Mouse (Mus musculus) heart, embryonic 15.5 days (tissue): Measurements from ENCODE around the gene Fam57b. TPM values are rescaled to one million over a fixed set of nuclear protein-coding genes. Genes with fewer than 3 reads are reported as not detected.

ENCODE experiments used
- ATAC-seq: fragments of 200-750 bp; cut with Nextera tagmentation; replicated peaks from 2 replicates; pipeline ENCODE4 v1.8.0; 2017; ENCODE audit warnings: low read depth, moderate TSS enrichment; ENCODE audit not compliant: insufficient number of reproducible peaks, insufficient read depth, low FRiP score
- H3K27ac ChIP-seq: fragments of 300-500 bp; sonication (generic); 2 replicates; pipeline ENCODE4 v1.5.1; 2015; ENCODE audit warnings: mild to moderate bottlenecking, inconsistent platforms
- H3K27me3 ChIP-seq: fragments of 300-500 bp; sonication (generic); 2 replicates; pipeline ENCODE4 v1.6.1; 2015; ENCODE audit warnings: inconsistent platforms
- H3K36me3 ChIP-seq: fragments of 300-500 bp; sonication (generic); 2 replicates; pipeline ENCODE4 v1.6.1; 2015; ENCODE audit warnings: mild to moderate bottlenecking, inconsistent platforms
- H3K4me1 ChIP-seq: fragments of 300-500 bp; sonication (generic); replicated peaks from 2 replicates; pipeline ENCODE4 v1.6.1; 2015; ENCODE audit warnings: inconsistent platforms
- H3K4me2 ChIP-seq: fragments of 300-500 bp; sonication (generic); 2 replicates; pipeline ENCODE4 v1.6.1; 2015; ENCODE audit warnings: inconsistent platforms, mild to moderate bottlenecking, moderate library complexity
- H3K4me3 ChIP-seq: fragments of 300-500 bp; sonication (generic); 2 replicates; pipeline ENCODE4 v1.5.1; 2015; ENCODE audit warnings: mild to moderate bottlenecking, inconsistent platforms
- H3K9ac ChIP-seq: fragments of 300-500 bp; sonication (generic); 2 replicates; pipeline ENCODE4 v1.6.1; 2015; ENCODE audit warnings: mild to moderate bottlenecking, inconsistent platforms
- H3K9me3 ChIP-seq: fragments of 300-500 bp; sonication (generic); replicated peaks from 2 replicates; pipeline ENCODE4 v1.6.1; 2016; ENCODE audit warnings: inconsistent platforms
- WGBS: fragments of 180-500 bp; shearing (Covaris S2); methylation state at CpG from one replicate; pipeline ENCODE4 v1.1.7; 2015; ENCODE audit warnings: mixed read lengths; 5-methylcytosine and 5-hydroxymethylcytosine counted together
- polyA plus RNA-seq: library from polyadenylated mRNA; unstranded; fragments of >200 nt; fragmentation: Nextera tagmentation; extraction: Ambion mirVana; gene quantifications from 2 replicates; pipeline ENCODE4 v1.2.1, GENCODE M21; 2015

Fam57b gene
- polyA plus RNA-seq, 1 experiment from 2014 or later = 0.69 TPM

DNA sequence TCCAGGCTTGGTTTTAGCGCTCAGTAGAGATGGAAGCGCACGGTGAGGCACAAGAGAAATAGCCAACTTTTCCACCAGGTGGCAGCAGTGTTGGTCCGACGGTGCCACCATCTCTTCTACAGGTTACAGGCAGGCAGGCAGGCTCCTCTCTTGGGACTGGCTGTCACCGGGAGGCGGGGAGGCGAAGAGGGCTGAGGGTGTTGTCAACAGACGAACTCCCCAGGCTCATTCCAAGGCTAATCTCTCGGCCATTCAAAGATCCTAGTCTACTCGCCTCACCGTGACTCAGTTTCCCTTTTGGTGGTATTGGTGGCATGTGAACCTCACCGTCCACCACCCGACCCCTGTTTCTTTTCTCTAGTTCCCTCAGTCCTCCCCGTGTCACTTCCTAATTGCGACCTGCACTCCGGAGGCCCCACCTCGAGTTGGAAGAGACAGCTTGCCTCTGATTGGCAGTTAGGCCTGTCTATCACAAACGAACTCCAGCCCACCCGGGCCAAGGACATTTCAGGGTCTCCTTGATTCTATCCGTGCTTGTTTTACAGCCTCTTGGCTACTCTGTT is 34.6 kb downstream of the Fam57b start:
- Histone ChIP-seq H3K27me3 (peaks cover 26% of the 10 kb centered on the region), H3K4me1 (peaks cover 5% of the 10 kb centered on the region), H3K9me3 (no peaks in the 10 kb centered on the region), H3K36me3 (no peaks in the 10 kb centered on the region), H3K9ac (0 out of 2 replicates have a peak overlapping the region, but pooled peaks have one; percentile 19), H3K4me3 (peak overlapping the region; percentile 40), H3K27ac (no peak overlapping the region), H3K4me2 (peak overlapping the region; percentile 60)
- peak; percentile 77 for ATAC-seq
- WGBS = under 1% methylated on average over 21 of the region's 21 CpGs

DNA sequence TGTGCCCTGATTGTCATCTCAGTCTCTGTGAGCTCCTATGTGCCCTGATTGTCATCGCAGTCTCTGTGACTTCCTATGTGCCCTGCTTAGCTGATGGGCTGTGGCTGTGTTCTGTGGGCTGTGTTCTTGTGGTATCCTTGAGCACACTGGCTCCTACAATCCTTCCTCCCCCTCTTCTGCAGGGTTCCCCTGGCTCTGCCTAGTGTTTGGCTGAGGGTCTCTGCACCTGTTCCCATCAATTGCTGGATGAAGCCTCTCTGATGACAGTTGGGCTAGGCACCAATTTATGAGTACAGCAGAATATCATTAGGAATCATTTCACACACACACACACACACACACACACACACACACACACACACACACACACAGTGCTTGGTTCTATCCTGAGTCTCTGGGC is 35.8 kb downstream of the Fam57b start:
- peaks cover 19% of the 10 kb centered on the region for H3K27me3 ChIP-seq
- H3K4me3 ChIP-seq = no peak overlapping the region
- H3K27ac ChIP-seq = no peak overlapping the region
- H3K9me3 ChIP-seq = no peaks in the 10 kb centered on the region
- H3K4me2 ChIP-seq = no peak overlapping the region
- H3K4me1 ChIP-seq = peaks cover 5% of the 10 kb centered on the region
- H3K9ac ChIP-seq = no peak overlapping the region
- no peaks in the 10 kb centered on the region for H3K36me3 ChIP-seq
- 83% methylated on average over 1 of the region's 1 CpGs for WGBS
- no peak for ATAC-seq

DNA sequence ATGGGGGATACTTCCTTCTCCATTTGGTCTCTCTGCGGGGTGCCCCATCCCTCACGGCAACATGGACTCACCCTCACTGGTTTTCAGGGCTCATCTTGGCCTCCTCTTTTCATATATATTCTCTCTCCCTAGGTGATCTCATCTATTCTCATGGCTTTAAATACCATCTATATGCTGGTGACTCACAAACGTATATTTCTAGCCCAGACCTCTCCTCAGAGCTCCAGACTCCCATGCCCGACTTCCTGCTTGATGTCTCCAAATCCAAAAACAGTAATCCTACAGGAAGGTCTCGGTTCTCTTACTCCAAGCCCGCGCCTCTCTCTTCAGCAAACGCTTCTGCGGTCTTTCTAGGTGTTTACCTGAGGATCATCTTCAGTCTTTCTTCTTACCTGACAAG is 45.8 kb downstream of the Fam57b start:
- peaks cover 19% of the 10 kb centered on the region for H3K27me3 ChIP-seq
- no peak overlapping the region for H3K4me2 ChIP-seq
- no peak overlapping the region for H3K9ac ChIP-seq
- no peaks in the 10 kb centered on the region; the same call in 1 of the 2 replicates for H3K9me3 ChIP-seq
- peaks cover 13% of the 10 kb centered on the region for H3K4me1 ChIP-seq
- WGBS = 65% methylated on average over 9 of the region's 9 CpGs
- ATAC-seq = no peak
- H3K36me3 ChIP-seq = no peaks in the 10 kb centered on the region
- H3K4me3 ChIP-seq = no peak overlapping the region
- no peak overlapping the region for H3K27ac ChIP-seq

DNA sequence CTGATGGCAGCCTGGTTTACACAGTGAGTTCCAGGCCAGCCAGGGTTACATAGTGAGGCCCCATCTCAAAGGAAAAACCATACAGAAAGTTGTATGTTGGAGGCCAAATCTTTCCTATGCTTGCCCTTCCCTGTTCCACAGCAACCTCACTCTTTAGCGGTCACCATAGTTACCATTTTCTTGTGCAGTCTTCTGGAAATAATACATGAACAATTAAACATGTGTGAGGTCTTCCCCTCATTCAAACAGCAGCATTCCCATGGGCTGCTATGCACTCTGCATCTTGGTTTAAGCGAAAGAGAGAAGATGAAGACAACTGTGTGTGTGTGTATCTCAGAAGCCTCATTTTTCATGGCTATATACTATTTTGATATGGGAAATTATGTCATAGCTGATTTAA is 48.0 kb downstream of the Fam57b start:
- no peak overlapping the region for H3K4me2 ChIP-seq
- WGBS = 91% methylated on average over 2 of the region's 2 CpGs
- no peaks in the 10 kb centered on the region for H3K36me3 ChIP-seq
- no peak for ATAC-seq
- H3K27me3 ChIP-seq = peaks cover 37% of the 10 kb centered on the region
- no peak overlapping the region for H3K27ac ChIP-seq
- peaks cover 19% of the 10 kb centered on the region for H3K4me1 ChIP-seq
- no peak overlapping the region for H3K4me3 ChIP-seq
- H3K9me3 ChIP-seq = no peaks in the 10 kb centered on the region; the same call in 1 of the 2 replicates
- no peak overlapping the region for H3K9ac ChIP-seq

DNA sequence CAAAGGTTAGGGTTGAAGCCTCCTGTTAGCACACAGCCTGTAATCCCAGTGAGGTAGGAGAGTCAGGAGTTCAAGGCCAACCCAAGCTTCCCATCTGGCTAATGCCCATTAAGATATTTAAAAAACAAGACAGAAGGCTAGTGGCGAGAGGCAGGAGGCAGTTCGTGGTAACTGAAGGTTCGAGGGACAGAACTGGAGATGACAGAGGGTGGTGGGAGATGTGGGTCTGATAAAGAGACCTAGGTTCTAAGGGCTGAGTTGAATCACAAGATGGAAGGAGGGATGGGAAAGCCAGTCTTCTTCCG is 49.6 kb downstream of the Fam57b start, which contains the start of gene Doc2a:
Doc2a (plus strand) TSS at position 301 of the 305 bp plus-strand sequence.
- peak within 1 kb of the TSS; percentile 97 for H3K4me2 ChIP-seq
- H3K4me1 ChIP-seq = peaks cover 19% of the 10 kb centered on the region
- no peaks in the 10 kb centered on the region for H3K9me3 ChIP-seq
- no peak within 1 kb of the TSS for H3K27ac ChIP-seq
- no peak for ATAC-seq
- peaks cover 37% of the 10 kb centered on the region for H3K27me3 ChIP-seq
- H3K9ac ChIP-seq = peak within 1 kb of the TSS; percentile 59
- WGBS = 37% methylated on average over 4 of the region's 4 CpGs
- H3K36me3 ChIP-seq = peaks cover 6% of the 10 kb centered on the region
- peak within 1 kb of the TSS; percentile 50 for H3K4me3 ChIP-seq

DNA sequence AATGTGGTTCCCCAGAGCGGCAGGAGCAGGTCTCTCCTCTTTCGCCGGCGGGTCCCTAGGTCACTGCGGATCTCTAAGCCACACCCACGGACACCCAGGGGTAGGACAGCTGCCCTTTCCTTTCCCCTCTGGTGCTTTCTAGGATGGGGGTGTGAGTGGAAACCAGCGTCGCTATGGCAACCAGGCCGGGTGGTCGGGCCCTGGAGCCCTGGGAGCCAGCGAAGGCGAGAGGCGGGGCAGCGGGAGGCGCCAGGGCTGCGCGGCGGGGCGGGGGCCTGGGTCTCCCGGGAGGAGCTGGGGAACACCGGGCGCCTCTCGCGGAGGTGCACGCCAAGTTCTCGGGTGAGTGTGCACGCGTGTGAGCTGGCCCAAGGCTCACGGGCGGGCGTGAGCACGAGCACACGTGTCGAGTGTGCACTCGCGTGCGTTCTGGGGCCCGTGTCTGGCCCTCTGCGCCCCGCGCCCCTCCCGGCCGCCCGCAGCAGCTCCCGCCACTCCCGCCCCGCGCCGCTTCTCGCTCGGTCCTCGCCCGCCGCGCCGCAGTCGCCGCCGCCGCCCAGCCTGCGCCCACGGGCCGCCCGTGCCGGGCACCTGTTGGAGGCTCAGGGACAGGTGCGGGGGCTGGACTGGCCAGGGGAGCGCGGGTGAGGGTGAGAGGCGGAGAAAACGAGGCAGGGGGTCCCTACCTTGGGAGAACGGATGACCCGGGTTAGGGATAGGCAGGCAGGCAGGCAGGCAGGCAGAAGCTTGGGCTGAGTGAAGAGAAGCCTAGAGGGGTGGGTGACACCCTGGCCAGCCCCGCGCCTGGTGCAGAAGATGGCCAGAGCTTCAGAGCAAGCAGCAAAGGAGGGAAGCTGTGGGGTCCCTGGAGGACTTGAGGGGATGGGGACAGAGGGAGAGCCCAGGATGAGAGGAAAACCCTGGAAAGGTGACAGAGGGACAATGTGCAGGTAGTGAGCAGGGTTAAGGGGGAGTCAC is 50.2 kb downstream of the Fam57b start:
- Histone ChIP-seq H3K4me2 (peak overlapping the region; percentile 97), H3K4me3 (peak overlapping the region; percentile 50), H3K27ac (no peak overlapping the region), H3K36me3 (peaks cover 13% of the 10 kb centered on the region), H3K9ac (peak overlapping the region; percentile 59), H3K27me3 (peaks cover 37% of the 10 kb centered on the region), H3K9me3 (no peaks in the 10 kb centered on the region), H3K4me1 (peaks cover 19% of the 10 kb centered on the region)
- ATAC-seq = no peak; the same call in 1 of the 2 replicates
- 2% methylated on average over 72 of the region's 74 CpGs for WGBS

DNA sequence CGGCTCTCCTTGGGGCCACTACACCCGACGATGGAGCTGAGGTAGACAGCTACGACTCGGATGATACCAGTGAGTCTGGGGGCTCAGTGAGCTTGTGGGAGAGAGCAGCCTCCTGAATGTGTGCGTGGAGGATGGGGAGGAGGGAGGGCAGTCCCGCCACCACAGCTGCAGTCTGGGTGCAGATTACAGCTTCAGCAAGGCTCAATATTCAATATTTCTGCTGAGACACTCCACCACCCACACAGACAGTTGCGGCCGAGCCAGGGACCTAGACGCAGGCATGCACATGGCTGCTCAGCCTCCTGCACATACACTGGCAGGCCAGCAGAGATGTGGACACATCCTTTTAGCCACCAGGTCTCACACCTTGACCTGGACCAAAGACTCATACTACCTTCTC is 51.3 kb downstream of the Fam57b start:
- Histone ChIP-seq H3K9ac (no peak overlapping the region), H3K4me3 (peak overlapping the region; percentile 50; the same call in 1 of the 2 replicates), H3K4me2 (0 out of 2 replicates have a peak overlapping the region, but pooled peaks have one; percentile 97), H3K27ac (no peak overlapping the region), H3K27me3 (peaks cover 37% of the 10 kb centered on the region), H3K4me1 (peaks cover 19% of the 10 kb centered on the region), H3K9me3 (no peaks in the 10 kb centered on the region), H3K36me3 (peaks cover 24% of the 10 kb centered on the region)
- WGBS = 28% methylated on average over 10 of the region's 10 CpGs
- no peak for ATAC-seq

DNA sequence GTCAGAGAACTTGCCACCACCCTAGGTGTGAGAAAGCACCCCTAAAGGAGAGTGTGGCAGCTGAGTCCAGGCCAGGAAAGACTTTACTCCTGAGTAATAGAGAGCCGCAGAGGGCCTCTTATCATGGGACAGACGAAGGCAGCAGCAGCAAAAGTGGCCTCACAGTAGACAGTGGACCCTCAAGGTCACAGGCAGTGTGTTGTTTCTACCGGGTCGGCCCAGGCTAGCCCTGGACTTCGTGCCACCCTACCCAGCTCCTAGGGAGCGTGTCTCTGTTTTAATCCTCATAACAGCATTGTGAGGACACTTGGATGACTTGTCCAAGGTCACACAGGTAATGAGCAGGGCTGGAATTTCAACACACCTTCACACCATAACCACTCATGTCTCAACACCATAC is 52.7 kb downstream of the Fam57b start:
- WGBS = 59% methylated on average over 6 of the region's 6 CpGs
- Histone ChIP-seq H3K9ac (no peak overlapping the region), H3K4me3 (no peak overlapping the region), H3K36me3 (peaks cover 30% of the 10 kb centered on the region), H3K27ac (no peak overlapping the region), H3K9me3 (no peaks in the 10 kb centered on the region), H3K4me1 (peaks cover 19% of the 10 kb centered on the region), H3K27me3 (peaks cover 37% of the 10 kb centered on the region), H3K4me2 (no peak overlapping the region)
- no peak for ATAC-seq

DNA sequence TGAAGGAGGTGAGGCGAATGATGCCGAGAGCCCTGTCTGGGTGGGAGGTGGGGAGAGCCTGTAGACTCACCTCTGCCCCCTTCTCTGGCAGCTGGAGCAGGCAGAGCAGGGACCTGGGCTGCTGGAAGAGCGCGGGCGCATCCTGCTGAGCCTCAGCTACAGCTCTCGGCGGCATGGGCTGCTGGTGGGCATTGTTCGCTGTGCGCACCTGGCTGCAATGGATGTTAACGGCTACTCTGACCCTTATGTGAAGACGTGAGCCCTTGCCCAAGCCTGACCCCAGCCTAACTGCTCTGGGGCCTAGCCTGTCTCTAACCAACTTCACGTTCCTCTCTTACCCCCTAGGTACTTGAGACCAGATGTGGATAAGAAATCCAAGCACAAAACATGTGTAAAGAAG is 53.7 kb downstream of the Fam57b start:
- H3K4me2 ChIP-seq = no peak overlapping the region
- ATAC-seq = no peak
- peaks cover 39% of the 10 kb centered on the region for H3K36me3 ChIP-seq
- peaks cover 19% of the 10 kb centered on the region for H3K4me1 ChIP-seq
- peaks cover 37% of the 10 kb centered on the region for H3K27me3 ChIP-seq
- no peaks in the 10 kb centered on the region for H3K9me3 ChIP-seq
- H3K9ac ChIP-seq = no peak overlapping the region
- H3K27ac ChIP-seq = no peak overlapping the region
- no peak overlapping the region for H3K4me3 ChIP-seq
- WGBS = 49% methylated on average over 12 of the region's 12 CpGs

DNA sequence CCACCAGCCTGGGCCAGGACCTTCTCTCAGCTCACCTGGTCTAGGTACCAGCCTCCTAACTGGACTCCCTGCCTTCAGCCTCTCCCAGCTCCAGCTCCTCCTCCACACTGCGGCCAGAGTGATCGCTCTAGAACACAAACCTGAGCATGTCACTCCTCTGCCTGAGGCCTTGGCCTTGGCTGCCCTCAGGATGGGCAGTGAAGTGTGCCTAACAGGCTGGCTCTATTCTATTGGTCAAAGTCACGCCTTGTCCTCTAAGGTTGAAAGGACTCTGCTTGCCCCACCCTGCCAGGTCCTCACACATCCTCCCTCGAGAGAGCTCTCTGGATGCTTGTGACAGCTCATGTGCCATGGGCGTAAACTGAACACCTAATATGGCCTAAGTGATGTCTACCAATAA is 56.0 kb downstream of the Fam57b start:
- peaks cover 52% of the 10 kb centered on the region for H3K36me3 ChIP-seq

DNA sequence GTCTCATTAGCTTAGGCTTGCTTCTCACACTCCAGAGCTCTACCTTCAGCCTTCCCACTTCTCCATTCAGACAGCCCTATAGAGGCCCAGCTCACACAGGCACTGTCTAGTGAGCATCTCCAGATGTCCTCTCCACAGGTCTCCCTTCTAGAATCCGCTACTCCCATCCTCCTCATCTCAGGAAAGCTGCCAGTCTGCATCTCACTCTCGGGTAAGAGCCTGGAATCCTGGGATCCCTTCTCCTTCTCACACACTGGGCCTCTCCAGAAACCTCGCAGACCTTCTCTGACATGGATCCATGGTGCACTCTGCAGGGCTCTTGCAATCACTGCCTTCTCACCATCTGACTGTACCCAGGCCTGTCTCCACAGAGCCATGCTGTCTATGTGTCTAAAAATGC is 58.2 kb downstream of the Fam57b start:
- H3K27ac ChIP-seq = no peak overlapping the region
- H3K4me3 ChIP-seq = no peak overlapping the region
- no peak overlapping the region for H3K4me2 ChIP-seq
- no peak for ATAC-seq
- peaks cover under 1% of the 10 kb centered on the region for H3K4me1 ChIP-seq
- H3K9me3 ChIP-seq = no peaks in the 10 kb centered on the region
- H3K9ac ChIP-seq = no peak overlapping the region; the same call in 1 of the 2 replicates
- H3K27me3 ChIP-seq = no peaks in the 10 kb centered on the region
- 77% methylated on average over 3 of the region's 3 CpGs for WGBS
- H3K36me3 ChIP-seq = peaks cover 60% of the 10 kb centered on the region

More for the DNA sequence above, 56.0 kb downstream of the Fam57b start:
- H3K4me2 ChIP-seq = no peak overlapping the region
- ATAC-seq = no peak
- peaks cover 16% of the 10 kb centered on the region for H3K27me3 ChIP-seq
- H3K27ac ChIP-seq = no peak overlapping the region
- H3K4me1 ChIP-seq = peaks cover 4% of the 10 kb centered on the region
- H3K9ac ChIP-seq = no peak overlapping the region
- no peak overlapping the region for H3K4me3 ChIP-seq
- 87% methylated on average over 5 of the region's 5 CpGs for WGBS
- no peaks in the 10 kb centered on the region for H3K9me3 ChIP-seq
